Mouse (Mus musculus): ENCODE results near the gene Zscan2.

GRCm38 (mm10) chr7:80865521-80865920 is 4.8 kb downstream of the Zscan2 start:
- TF ChIP-seq CTCF (conservative IDR thresholded peaks at IDR 0.05; ENCODE audit: low read length) (no peak), NANOG (IDR thresholded peaks at IDR 0.05; ENCODE audit: borderline replicate concordance, low read length) (no peak)
